Mouse (Mus musculus) left cerebral cortex, postnatal 10 days (tissue): ENCODE measurements around the gene Adora2a. TPM values are rescaled to one million over a fixed set of nuclear protein-coding genes. Genes with fewer than 3 reads are reported as not detected.
A peak's percentile ranks its signal among the peaks of the same experiment; 100 is the strongest.

Source experiments
- DNase-seq, 2 experiments: peaks; one replicate each; pipeline ENCODE4 v3.0.0; 2021 to 2022; ENCODE audit warnings: low spot score in 2 of 2, mixed read lengths in 1 of 2; ENCODE audit errors: extremely low spot score in 1 of 2
- intact Hi-C: fragments of 180-260 bp; cut with DNase I; formaldehyde crosslinking; loops from one replicate; pipeline ENCODE4 v1.15.1; 2025
- total RNA-seq, 2 experiments: library from RNA; stranded (reverse); gene quantifications; 2 replicates each; pipeline ENCODE4 v1.2.3; 2021

The Adora2a gene
- total RNA-seq, 2 experiments from 2014 or later: 7.9 to 22.1 TPM

DNA sequence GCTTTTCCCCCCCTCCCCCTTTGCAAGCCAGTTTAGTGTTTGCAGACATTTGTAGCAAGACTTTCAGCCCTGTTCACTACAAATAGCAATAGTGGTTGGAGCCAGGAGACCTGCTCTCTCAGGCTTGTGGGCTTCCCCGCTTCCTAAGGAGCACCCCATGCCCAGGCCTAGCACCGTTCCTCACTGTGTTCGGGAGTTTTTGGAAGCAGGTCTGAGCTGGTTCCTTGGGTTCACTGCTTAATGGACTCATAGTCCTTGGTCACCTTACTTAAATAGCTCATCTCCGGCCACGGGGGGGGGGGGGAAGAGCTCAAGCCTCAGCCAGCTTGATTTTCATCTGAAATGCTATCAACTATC lies 12.7 kb upstream of the Adora2a start:
- intact Hi-C loops: no loop called here
- no peak for DNase-seq

DNA sequence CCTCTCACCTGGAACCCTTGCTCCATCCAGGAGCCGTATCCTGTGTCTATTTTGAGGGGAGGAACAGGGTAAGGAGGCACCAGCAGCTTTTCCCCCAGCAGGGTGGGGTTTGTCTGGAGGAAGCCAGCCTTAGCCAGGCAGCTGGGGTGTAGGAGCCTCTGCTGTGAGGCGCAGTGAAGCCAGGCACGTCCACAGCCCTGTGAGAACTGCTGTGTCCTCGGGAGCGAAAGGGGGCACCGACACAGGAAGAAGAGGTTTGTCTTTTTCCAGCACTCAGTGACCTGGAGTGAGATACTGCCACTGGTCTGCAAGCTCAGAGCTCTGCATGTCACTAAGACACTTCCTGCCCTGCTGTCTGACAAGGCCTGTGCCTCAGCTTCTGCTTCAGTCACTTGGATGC lies 12.3 kb upstream of the Adora2a start:
- DNase-seq: peak in 1 of 2 experiments; percentile 69
- intact Hi-C loops: no loop called here

DNA sequence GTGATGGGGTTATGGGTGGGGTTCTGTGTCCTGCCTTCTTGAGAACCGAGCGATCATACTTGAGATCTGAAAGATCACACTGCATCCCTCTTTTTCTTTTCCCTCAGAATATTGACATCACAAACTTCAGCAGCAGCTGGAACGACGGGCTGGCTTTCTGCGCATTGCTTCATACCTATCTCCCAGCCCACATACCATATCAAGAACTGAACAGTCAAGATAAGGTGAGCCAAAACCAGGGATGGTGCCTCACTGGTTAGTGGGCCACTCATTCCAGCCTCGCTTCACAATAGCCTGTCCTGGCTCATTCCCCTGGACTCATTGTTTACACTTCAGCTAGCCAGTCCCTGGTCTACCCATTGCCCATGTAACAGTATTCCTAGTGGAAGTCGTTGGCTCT lies 9.5 kb upstream of the Adora2a start:
- DNase-seq: no peak
- intact Hi-C loops: no loop called here

DNA sequence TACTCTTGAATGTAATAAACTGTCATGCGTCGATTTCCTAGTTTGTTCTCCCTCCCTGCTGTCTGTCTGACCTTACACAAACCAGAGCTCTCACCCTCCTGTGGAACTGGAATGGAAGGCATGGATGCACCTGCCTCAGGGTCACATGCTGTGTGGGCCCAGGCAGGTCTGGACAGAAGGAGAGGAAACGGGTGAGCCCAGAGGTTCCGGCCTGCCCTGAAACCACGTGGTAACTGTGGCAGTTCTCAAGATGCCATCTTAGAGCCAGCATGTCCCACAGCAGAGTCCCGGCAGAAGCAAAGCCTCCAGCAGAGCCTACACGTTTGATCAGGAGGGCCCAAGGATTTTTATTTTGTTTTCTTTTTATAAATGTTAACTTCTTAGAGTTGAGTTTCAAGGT lies 4.3 kb upstream of the Adora2a start:
- intact Hi-C loops: no loop called here
- DNase-seq: no peak

DNA sequence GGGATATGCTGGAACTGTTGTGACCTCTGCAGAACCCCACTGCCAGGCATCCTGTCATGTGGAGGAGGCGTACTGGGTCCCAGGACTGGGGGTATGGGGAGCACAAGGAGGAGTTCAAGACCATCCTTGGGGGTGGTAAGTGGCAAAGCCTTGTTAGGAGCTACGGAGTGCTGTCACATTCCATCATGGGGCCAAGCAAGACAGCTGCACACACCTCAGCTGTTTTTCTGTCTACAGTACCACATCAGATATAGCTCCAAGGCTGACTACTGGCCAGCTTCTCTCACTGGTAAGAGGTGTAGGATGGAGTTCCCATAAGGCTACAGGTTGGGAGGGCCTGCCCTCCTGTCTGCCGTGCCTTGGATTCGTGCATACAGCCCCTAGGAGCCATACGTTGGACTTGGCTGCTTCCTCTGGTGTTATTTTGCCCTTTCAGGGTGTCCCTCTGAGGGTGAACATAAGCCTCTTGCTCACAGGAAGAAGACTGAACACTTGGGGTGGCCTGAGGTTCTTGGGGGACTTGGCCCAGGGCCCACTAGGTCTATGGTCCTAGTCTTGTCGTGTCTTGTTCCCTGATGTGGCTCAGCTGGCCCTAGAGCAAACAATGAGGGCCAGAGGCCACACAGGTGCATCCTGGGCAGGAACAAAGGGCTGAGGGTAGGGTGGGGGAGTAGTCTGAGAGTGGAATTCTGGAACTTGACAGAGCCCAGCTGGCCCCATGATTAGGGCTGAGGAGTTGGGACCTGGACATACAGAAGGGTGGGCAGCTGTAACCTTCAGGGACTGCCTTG lies 2.3 kb upstream of the Adora2a start:
- peak in 1 of 2 experiments; percentile 74 for DNase-seq
- intact Hi-C loops: no loop called here

DNA sequence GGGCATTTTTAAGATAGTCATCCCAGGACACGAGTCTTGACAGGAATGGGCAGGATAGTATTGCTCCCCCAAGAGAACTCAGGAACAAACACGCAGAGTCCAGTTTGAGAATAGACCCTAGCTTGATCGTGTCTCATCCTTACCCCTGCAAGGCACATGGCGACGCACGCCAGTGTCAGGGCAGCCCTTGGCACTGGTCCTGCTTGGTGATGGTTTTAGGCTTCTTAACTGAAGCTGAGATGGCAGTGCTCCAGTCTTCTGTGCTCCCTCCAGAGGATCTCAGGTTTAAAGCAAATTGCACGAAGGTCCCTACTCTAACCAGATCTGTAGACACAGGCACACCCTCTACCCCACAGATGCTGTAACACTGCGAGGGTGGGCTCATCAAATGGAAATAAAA lies 921 bp upstream of the Adora2a start:
- DNase-seq: peak in 1 of 2 experiments; percentile 45
- intact Hi-C loops: loop anchor here (5.0 kb wide), 1 partner anchor 122 kb away; no protein-coding TSS in a partner anchor

DNA sequence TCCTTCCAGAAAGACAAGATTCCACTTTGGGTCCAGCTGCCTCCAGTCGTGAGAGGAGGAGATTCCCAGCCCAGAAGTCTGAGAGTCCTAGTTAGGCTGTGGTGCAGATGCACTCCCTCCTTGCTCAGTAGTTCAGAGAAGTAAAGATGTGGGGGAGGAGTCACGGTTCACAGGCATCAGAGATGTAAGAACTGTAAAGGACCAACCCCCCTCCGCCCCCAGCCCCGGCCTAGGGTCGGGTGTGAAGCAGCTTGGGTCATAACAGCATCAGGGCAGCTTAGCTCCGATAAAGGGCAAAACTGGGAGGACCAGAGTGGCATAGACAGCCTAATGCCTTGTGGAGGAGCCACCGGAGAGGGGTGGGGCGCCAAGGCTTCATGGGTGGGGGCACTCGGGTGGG lies 205 bp upstream of the Adora2a start:
- intact Hi-C loops: loop anchor here (5.0 kb wide), 1 partner anchor 121 kb away; no protein-coding TSS in a partner anchor
- DNase-seq: no peak

DNA sequence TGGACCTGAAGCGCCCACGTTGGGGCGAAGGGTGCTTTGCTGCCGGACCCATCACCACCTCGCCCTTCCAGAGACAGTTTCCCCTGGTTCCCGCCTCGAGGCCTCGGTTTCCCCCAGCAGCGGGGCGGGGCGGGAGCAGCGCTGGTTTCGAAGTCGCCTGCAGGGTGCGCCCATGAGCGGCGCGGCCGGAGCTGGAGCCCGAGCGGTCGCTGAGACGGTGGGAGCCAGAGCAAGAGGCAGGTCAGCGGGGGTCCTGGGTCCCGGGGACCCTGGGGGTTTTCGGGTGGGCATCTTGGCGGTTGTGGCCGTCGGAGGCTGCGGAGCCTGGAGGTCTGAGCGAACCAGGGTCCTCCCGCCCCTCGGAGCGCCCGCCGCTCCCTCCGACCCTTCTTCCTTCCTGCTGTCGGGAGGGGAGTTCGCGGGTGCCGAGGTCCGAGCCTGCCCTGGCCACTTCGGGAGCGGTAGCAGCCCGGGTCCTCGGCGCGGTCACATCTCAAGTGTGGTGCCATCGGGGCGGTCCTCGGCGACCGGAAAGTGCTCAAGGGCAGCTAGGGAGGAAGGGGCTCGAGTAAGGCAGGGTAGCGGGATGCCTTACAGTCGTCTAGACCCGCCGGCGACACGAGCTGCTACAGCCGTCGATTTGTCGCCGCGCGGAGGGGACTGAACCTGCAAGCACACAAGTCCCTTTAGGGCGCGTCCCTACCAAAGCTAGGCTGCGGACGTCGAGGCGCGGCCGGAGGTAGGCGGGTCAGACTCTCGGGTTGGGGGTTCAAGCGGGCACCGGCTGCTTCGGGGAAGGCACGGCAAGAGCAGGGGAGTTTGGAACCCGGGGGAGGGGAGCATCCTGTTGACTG lies 458 bp downstream of the Adora2a start:
- intact Hi-C loops: loop anchor here (5.0 kb wide), 1 partner anchor 120 kb away; no protein-coding TSS in a partner anchor
- peak in 1 of 2 experiments; percentile 81 for DNase-seq

DNA sequence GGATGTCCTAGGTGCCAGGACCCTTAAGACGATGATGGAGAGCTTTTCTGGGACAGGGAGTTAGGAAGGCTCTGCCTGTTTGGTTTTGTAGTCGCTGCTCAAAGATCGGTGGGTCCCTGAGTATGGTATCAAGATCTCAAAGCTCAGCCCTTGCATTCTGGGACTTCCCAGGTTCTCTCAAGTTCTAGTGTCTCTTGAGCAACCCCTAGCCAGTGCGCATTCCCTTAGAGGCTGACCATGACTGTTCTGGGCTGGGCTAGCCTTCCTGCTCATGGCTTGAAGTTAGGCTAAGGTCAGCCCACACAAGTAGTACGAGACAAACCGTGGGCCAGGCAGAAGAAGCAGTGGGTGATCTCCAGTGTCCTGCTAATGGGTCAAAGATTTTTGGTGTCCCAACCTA lies 1.5 kb downstream of the Adora2a start:
- intact Hi-C loops: loop anchor here (5.0 kb wide), 1 partner anchor 119 kb away; no protein-coding TSS in a partner anchor
- no peak for DNase-seq

DNA sequence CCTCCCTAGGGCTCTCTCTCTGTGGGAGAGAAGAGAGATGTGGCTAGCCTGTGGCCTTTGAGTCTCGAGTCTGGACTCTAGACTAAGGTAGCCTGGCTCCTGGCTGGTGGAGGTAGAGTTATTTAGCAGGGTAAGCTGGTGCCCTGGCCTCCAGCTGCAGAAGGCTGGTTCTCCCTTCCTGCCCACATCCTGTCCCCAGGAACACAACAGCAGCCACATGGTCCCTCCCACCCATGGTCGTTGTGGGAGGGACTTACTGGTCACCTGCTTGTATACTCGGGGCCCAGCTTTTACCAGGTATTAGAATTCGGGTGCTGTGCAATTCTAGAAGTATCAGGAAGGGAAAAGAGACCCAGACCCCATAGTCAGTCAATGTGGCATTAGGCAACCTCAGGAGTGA lies 3.6 kb downstream of the Adora2a start:
- no peak for DNase-seq
- intact Hi-C loops: no loop called here

DNA sequence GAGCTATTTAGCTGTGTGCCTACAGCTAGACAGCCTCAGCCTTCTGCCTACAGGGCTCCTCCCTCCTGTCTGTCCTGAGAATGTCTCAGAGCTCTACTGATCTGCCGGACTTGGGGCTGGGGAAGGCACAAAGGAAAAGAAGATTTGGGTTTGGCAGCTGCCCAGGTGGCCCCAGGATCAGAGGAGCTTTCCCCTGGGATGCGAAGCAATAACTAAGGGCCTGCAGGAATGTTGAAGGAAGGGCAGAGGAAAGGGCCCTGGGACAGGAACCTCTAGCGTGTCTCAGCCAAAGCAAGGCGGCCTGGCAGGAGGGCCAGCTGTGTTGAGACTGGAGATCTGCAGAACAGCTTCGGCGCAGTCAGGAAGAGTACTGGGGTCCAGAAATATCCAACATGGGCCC lies 6.3 kb downstream of the Adora2a start:
- intact Hi-C loops: no loop called here
- peak in 1 of 2 experiments; percentile 79 for DNase-seq

DNA sequence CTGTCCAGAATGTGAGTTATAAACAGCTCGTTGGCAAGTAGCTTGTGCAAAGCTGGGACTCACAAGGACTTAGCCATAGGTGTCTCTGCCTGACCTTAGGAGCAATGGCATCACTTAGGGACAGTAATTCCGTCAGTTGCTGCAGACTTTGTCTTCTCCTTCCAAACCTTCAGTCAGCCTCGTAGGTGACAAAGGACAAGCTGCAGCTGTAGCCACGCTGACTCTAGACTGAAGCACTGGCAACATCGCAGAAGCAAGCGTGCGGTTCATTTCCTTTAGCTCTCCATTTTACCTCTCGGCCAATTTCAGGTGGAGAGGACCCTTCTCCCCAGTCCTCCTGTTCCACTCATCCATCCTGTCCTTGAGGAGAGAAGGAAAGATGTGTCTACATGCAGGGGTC lies 7.3 kb downstream of the Adora2a start:
- no peak for DNase-seq
- intact Hi-C loops: no loop called here

DNA sequence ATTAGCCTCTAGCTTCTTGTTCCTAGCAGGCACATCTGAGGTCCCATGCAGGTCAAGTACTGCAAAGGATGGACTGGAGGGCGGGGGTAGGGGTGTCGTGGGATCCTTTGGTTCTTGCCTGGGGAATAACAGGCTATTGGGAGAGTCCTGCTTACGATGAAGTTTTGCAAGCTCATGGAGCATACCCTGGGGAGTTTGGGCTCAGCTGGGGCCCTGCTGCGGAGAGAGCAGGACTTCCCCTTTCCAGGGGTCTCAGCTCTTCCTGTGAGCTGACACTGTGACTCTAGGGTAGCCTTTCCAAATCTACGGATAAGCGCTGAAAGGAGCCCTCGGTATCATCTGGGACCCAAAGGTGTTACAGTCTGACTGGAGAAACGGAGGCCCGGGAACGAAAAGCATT lies 7.7 kb downstream of the Adora2a start:
- peak in 1 of 2 experiments; percentile 32 for DNase-seq
- intact Hi-C loops: no loop called here

DNA sequence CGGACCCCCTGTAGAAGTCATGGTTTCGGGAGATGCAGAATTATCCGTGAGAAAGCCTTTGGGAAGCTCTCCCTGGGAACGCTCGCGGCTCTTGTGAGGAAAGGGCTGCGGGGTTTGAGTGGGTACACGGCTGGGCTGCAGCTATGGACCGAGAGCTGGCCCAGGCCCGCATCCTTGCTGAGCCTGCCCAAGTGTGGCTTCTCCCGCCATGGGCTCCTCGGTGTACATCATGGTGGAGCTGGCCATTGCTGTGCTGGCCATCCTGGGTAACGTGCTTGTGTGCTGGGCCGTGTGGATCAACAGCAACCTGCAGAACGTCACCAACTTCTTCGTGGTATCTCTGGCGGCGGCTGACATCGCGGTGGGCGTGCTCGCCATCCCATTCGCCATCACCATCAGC lies 9.1 kb downstream of the Adora2a start:
- no peak for DNase-seq
- intact Hi-C loops: no loop called here

DNA sequence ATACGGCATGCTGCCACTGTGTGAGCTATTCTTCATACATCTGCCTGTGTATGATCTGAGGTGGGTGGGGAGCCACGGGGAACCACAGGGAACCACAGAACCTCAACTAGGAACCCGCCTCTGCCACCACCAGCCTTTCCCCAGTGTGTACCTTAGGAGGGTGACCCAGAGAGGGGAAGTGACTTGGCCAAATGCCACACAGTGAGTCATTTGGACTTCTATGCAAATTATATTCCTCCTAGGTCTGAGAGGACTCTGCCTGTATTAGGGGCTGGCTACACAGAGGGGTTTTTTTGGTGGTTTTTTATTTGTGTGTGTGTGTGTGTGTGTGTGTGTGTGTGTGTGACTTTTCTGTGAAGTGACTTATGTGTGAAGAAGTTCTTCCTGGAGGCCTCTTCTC lies 9.9 kb downstream of the Adora2a start:
- DNase-seq: peak in 1 of 2 experiments; percentile 72
- intact Hi-C loops: no loop called here

DNA sequence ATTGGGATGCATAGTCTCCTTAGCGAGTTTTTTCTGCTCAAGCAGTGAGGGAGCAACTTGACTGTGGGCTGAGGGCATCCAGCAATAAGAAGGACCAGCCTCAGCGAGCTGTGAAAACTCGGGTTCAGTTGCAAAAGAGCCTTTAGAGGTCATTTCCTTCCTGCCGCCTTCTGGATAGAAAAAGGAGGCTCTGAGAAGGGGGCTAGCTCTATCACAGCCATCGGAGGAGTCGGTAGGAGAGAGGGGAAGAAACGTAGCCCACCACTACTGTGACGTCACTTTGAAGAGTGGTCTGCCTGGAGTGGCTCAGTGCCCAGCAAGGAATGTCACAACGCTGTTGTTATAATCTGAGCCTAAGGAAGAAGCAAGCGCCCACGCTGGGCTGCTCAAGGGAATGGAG lies 10.4 kb downstream of the Adora2a start:
- intact Hi-C loops: no loop called here
- no peak for DNase-seq

DNA sequence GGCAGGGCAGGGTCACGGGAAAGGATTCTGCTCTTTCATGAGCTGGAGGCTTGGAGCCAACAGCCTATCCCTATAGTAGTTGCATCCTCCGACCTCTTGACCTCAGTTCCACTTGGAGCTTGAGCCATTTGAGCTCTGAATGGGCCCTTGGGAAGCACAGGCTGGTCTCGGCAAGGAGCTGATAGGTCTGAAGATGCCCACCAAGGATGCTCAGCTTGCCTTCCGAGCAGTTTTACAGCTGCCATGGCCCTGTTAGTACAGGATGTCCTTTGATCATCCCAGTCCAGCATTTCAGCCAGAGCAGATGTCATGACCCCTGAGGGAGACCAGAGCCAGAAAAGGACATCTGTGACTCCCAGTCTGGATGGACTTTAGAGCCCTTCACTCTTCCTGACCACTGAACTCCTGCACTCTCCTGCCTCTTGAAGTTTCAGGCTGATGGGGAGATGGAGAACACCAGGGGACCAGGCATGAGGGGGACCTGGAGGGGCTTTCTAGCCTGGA lies 11.6 kb downstream of the Adora2a start:
- intact Hi-C loops: no loop called here
- DNase-seq: peak in 1 of 2 experiments; percentile 32

DNA sequence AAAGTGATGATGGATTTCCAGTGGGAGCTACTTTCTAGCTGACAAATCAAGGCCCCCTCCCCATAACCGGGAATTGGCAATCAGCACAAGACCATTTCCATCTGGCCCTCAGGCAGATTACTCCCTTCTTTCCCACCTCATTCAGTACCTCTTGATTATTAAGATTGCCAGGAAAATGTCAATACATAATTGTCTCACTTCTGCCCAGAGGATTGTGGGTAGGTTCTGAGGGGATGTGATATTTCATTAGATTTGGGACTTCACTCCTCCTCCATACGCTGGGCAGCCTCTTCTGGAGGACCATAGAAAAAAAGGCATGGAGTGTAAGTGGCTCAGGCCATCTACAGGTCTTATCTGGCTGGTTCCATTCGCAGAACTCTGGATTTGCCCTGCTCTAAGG lies 15.6 kb downstream of the Adora2a start:
- intact Hi-C loops: no loop called here
- DNase-seq: no peak

DNA sequence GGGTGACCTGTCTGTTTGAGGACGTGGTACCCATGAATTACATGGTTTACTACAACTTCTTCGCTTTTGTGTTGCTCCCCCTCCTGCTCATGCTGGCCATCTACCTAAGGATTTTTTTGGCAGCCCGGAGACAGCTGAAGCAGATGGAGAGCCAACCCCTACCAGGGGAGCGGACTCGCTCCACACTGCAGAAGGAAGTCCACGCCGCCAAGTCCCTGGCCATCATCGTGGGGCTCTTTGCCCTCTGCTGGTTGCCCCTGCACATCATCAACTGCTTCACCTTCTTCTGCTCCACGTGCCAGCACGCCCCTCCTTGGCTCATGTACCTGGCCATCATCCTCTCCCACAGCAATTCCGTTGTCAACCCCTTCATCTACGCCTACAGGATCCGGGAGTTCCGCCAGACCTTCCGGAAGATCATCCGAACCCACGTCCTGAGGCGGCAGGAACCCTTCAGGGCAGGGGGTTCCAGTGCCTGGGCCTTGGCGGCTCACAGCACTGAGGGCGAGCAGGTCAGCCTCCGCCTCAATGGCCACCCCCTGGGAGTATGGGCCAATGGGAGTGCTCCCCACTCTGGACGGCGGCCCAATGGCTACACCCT lies 16.6 kb downstream of the Adora2a start:
- intact Hi-C loops: no loop called here
- no peak for DNase-seq
